Mouse (Mus musculus) retina, postnatal 7 days (tissue): ENCODE measurements at regions not wholly inside any gene's neighbourhood (a gene's known extent, or its start where the extent isn't known, plus 50 kb on each side); places are given as distances from the start of the nearest gene placed in this dataset.
A peak's percentile ranks its signal among the peaks of the same experiment; 100 is the strongest.

ENCODE experiments used
- DNase-seq: peaks from one replicate; pipeline ENCODE4 v3.0.0-alpha.2; 2012; ENCODE audit warnings: low read depth, low spot score

- no peak for DNase-seq
Observed at GRCm38 (mm10) chr11:64655162-64655561, 218.7 kb upstream of the F930015N05Rik start.

- DNase-seq = no peak
Observed at GRCm38 (mm10) chr11:64663166-64663565, 226.7 kb upstream of the F930015N05Rik start.

DNA sequence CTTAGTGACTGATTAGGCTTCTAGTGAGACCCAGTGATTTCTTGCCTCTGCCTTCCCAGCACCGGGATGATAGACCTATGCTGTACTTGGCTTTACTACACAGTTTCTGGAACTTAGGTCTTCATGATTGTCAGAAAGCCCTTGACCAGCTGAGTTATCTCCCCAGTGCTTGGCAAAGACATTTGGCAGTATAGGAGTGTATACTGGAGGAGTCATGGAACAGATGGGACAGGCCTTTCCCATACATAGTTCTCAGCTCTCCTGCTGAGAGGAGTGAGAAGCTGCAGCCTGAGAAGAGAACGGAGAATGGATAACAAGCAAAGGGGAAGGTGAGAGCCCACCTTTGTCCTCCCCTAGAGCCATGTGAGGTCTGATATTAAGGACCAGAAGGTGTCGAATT is 230.6 kb upstream of the F930015N05Rik start:
- DNase-seq = no peak

DNA sequence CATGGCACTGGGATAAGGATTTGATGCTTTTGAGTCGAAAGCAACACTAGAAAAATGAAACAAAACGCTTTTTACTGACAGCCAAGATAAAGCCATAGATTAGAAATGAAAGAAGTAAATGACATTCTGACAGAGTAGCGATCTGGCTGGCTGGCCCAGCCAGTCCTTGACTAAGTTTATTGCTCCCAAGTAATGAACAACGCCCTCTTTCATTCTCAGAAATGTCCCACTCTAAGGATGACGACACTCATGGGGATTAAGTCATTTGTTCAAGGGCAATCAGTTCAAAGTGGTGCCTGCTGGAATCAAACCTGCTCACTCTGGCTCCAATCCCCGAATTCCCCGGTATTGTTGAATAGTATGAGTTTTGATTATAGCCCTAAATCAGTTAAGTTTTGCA is 231.1 kb upstream of the F930015N05Rik start:
- no peak for DNase-seq

GRCm38 (mm10) chr11:64671898-64672297 is 235.4 kb upstream of the F930015N05Rik start:
- peak; percentile 35 for DNase-seq

- DNase-seq = no peak
Observed at GRCm38 (mm10) chr11:64673546-64673945, 237.1 kb upstream of the F930015N05Rik start.

DNA sequence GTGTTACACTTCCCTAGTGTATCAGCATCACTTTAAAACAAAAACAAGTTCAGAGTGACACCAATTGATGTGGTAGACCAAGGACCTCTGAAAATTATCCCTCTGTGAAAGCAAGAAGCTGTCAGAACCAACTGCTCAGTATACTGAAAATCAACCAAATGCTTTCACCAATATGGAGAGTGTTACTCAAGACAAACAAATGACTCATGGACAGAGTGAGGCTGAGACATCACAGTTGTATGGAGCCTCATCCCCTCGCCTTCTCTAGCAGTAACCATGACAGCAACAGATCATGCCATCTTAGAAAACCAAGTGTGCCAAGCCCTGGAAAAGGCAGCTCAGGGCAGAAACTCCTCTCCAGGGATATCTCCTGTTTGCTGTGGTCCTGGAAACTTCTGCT is 267.3 kb upstream of the F930015N05Rik start:
- no peak for DNase-seq

GRCm38 (mm10) chr11:64711801-64712200 is 267.0 kb upstream of the Elac2 start:
- DNase-seq = no peak

- peak; percentile 14 for DNase-seq
Observed at GRCm38 (mm10) chr11:64715182-64715581, 263.7 kb upstream of the Elac2 start.

GRCm38 (mm10) chr11:64718316-64719085 is 260.3 kb upstream of the Elac2 start:
- DNase-seq = peak; percentile 47

DNA sequence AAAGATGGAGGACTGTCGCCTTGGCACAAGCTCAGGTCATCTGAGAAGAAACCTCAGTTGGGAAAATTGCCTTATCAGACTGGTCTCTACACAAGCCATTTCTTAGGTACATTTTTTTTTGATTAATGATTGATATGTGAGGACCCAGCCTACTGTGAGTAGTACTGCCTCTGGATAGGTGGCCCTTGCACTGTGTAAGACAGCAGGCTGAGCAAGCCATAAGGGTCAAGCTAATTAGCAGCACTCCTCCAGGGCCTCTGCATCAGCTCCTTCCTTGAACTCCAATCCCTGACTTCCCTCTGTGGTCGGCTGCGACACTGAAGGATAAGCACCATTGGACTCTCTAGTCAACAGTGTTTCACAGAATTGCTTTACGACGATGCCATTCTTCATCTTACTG is 252.6 kb upstream of the Elac2 start:
- no peak for DNase-seq

GRCm38 (mm10) chr11:64727841-64728421 is 250.9 kb upstream of the Elac2 start:
- no peak for DNase-seq

DNA sequence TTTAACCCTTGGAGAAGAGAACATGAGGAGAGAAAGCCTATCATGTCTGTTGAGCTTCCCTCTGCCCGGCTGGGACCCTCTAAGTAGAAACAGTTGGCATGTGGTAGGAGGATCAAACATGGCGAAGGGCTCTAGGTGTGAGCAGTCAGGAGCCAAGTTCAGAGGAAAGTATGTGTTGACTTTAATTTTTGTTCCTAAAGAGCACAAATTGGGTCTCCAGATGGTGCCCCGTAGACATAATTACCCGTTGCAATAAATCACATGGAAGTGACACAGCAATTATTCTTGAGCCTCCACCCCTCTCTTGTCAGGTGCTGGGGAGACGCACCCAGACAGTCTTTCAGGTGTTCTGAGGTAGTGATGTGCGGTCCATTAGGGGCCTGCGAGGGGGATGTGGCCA is 239.9 kb upstream of the Elac2 start:
- no peak for DNase-seq

- no peak for DNase-seq
Observed at GRCm38 (mm10) chr11:64743753-64744152, 235.1 kb upstream of the Elac2 start.

- DNase-seq = no peak
Observed at GRCm38 (mm10) chr11:64746146-64746545, 232.7 kb upstream of the Elac2 start.

- no peak for DNase-seq
Observed at GRCm38 (mm10) chr11:64749976-64750375, 228.9 kb upstream of the Elac2 start.

- DNase-seq = no peak
Observed at GRCm38 (mm10) chr11:64752299-64752698, 226.5 kb upstream of the Elac2 start.

DNA sequence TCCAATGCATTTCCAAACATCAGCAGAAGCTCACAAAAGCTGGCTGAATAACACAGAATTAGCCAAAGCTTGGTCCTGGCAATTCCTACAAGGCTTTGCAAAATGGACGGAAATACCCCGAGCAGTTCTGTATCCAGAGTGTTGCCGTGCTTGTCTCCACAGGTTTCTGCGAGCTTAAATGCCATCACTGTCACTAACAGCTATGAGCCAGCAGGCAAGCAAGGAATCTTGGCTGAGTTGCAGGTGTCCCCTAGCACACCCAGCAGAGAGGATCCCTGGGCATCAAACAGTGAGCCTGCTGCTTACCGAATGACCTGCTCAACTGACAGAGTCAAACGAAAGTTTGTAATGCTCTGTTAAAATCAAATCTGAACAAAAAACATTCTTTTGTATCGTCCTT is 226.0 kb upstream of the Elac2 start:
- no peak for DNase-seq

- no peak for DNase-seq
Observed at GRCm38 (mm10) chr11:64754076-64754475, 224.8 kb upstream of the Elac2 start.

DNA sequence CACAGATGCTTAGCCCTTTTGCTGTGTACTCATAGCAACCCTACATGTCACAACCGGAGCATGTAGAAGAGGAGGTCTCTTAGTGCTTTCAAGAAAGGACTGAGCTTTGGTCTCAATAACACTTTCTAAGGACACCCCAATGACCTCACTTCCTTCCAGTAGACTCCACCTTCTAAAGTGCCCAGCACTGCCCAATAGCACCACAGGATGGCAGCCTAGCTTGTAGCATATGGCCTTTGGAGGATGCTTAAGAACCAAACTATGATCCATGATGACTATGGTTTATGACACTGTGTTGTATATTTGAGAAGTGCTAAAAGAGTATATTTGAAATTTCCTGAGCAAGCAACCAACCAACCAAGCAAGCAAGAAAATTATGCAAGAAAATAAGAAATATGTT is 223.3 kb upstream of the Elac2 start:
- no peak for DNase-seq

DNA sequence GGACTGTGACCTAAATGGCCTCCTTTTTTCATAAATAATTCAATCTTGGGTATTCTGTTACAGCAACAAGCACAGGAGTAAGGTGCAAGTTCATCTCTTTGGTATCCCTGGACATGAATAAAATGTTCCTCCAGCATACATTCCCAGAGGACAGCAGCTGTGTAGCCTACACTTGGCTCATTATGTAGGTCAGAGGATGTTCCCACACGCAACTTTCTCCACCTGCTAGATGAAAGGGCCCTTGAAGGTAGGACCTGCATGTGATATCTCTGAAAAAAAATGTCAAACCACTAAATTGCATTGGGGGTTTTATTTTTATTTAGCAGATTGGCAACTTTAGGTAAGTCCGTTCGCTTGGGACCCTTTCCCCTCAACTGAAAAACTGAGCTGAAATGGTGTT is 218.2 kb upstream of the Elac2 start:
- no peak for DNase-seq

GRCm38 (mm10) chr11:64762755-64763154 is 216.1 kb upstream of the Elac2 start:
- DNase-seq = no peak

GRCm38 (mm10) chr11:64764056-64764455 is 214.8 kb upstream of the Elac2 start:
- DNase-seq = no peak
